Mouse (Mus musculus) stomach, postnatal 0 days (tissue): Measurements from ENCODE around the gene Timp4.

Source experiments
- CTCF ChIP-seq: IDR thresholded peaks from 2 replicates; pipeline ENCODE4 v1.5.1; 2016; ENCODE audit warnings: antibody characterized with exemption, low read depth, mild to moderate bottlenecking, moderate library complexity
- EP300 ChIP-seq: optimal IDR thresholded peaks from 2 replicates; pipeline ENCODE3; 2016; ENCODE audit warnings: antibody characterized with exemption

GRCm38 (mm10) chr6:115200753-115201152, 51.3 kb downstream of the Timp4 start:
- TF ChIP-seq EP300 (no peak), CTCF (no peak)
